Mouse (Mus musculus): ENCODE results near the gene Eid3.

Gene Eid3

GRCm38 (mm10) chr10:82860929-82861315 is 5.5 kb upstream of the Eid3 start:
- peak; percentile 17 for DNase-seq (ENCODE audit: low read depth, low spot score)

DNA sequence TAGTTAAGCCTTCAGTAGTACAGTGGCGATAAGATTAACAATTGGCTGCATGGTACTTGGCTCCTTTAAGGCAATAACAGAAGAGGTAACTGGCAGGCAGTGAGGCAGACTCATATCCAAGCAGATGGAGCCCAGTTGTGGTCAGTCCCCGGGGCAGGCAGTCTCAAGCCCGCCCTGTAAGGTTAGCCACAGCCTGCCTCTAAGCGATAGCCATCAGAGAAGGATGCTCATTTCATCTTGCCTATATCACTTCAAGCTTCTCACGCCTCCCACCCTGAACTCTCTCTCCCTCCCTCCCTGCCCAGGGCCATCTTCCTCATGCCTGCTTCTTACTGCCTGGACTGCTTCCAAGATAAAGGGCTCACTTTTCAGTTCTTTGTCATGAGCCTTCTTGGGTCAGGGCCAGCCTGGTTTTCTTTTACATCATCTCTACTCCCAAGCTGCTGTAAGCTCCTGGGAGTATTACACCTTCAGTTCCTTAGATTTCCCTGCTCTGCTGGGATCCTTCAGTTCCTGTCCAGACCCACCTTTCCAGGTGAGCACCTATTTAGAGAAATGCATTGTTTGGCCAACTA is 3.2 kb upstream of the Eid3 start:
- DNase-seq (ENCODE audit: low read depth, low spot score), result no peak

- no peak for DNase-seq (ENCODE audit: low read depth, low spot score)
These were observed 2.6 kb upstream of the Eid3 start for GRCm38 (mm10) chr10:82863827-82864226.

GRCm38 (mm10) chr10:82866832-82867231 is 406 bp downstream of the Eid3 start:
- no peak for DNase-seq (ENCODE audit: low read depth, low spot score)

DNA sequence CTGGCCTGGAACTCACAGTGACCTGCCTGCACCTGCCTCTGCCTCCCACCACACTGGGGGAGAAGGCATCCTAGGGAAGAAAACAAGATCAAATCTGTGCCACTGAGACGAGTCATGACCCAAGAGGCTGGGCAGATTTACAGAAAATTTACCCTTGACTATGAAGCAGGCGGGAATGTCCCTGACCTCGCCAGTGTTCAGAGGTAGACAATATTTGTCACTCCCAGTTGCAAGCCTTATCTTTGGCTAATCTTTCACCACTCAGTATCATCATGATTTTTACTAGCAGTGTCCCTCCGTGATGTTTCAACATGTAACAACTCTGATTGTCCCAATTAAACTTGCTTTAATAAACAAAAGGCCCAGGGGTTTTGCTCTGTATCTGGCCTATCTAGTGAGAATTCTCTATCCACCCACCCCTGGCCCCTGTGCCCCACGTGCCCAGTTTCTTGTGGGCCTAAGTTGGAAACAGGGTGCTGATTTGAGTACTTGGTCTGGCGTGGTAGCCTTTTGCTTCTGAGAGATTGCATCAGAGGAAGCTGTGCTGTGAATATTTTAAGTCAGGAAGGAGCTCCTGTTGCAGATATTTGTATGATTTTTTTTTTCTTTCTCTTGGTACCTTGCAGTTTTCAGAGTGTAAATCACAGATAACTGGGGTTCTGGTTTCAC is 2.1 kb downstream of the Eid3 start:
- no peak for DNase-seq (ENCODE audit: low read depth, low spot score)

- no peak for DNase-seq (ENCODE audit: low read depth, low spot score)
These were observed 9.0 kb downstream of the Eid3 start for GRCm38 (mm10) chr10:82875446-82875845.

- DNase-seq (ENCODE audit: low read depth, low spot score), result no peak
These were observed 9.8 kb downstream of the Eid3 start for GRCm38 (mm10) chr10:82876076-82876796.

DNA sequence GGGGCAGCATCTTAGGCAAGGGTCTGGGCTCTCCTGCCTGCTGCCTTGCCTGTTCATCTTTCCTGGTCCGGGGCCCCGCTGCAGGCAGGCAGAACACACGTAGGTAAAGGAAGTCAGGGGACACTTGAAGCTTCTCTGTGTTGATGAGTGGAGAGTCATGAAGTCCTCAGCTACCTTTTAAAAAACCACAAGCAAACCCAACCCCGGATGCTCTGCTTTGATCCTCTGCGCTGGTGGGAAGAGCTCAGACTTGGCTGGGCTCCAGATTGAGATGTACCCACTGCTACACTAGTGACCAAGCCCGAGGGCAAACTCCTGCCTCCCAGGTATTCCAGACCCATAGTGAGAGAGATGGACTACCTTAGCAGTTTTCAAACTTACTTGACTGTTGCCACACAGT is 20.9 kb downstream of the Eid3 start:
- DNase-seq (ENCODE audit: low read depth, low spot score), result no peak

DNA sequence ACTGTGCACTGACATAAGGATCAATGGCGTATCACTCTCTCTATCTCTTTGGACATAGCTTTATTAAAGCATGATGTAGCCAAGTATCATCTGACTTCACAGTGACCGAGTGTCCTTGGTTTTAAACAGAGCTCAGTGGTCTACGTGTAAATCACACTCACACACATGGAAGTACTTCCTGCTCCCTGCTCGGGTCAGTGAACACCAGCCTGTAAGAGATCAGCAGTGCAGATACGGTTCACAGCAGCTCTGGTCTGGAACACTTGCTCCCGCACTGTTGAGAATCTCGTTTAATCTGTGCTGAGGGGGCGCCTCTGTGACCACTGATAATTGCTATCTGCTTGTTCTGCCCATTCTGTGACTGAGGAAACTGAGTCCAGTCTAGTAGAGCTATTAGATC is 22.1 kb downstream of the Eid3 start:
- DNase-seq (ENCODE audit: low read depth, low spot score), result no peak

- no peak for DNase-seq (ENCODE audit: low read depth, low spot score)
These were observed 23.1 kb downstream of the Eid3 start for GRCm38 (mm10) chr10:82889447-82889973.

DNA sequence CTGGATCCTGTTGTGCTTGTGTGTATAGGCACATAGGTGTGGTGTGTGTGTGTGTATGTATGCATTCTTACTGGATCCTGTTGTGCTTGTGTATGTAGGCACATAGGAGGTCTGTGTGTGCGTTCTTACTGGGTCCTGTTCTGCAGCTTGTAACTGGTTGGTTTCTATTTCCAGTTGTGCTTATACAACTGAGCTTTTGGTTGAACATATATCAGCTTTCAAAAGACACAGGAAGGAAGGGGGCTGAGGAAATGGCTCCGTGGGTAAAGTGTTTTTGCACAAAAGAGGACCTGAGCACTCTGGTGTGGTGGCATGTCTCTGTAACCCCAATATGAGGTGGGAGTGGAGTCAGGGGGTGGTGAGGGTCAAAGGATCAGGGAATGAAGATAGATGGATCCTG is 24.5 kb downstream of the Eid3 start:
- no peak for DNase-seq (ENCODE audit: low read depth, low spot score)

GRCm38 (mm10) chr10:82891427-82891826 is 25.0 kb downstream of the Eid3 start:
- DNase-seq (ENCODE audit: low read depth, low spot score), result no peak

GRCm38 (mm10) chr10:82892442-82893055 is 26.1 kb downstream of the Eid3 start:
- no peak for DNase-seq (ENCODE audit: low read depth, low spot score)

DNA sequence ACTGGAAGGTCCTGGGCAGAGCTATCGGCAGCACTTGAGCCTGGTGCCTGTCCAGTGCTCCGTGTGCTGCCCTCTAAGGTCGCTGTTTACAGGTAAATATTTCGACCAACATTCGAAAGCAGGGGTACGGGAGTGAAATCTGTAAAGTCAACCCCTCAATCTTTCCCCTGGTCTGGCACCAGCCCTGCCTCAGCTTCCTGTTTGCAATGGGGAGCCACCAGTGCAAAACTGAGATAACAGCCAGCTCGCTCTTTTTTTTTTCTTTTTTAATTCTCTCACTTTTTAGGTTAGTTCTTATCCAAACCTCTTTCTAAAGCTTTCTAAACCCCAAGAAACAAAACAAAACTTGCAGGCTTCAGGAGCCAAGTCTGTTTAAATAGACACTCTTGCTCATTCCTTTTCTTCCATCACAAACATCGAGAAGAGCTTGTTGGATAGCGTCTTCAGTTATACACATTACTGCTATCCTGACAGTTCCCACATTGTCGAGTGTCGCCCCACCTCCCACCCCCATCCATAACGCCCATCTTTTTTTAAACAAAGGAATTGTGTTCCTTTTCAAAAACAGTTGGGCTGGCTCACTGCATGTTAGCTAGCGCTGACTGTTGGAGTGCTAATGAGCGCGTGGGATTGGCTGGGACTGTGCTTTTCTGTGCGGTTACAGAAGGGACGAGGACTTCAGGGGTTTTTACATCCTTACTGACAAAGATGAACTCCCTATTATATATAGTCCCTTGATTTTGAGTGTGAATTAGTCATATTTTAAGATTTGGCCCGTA is 27.6 kb downstream of the Eid3 start:
- no peak for DNase-seq (ENCODE audit: low read depth, low spot score)

DNA sequence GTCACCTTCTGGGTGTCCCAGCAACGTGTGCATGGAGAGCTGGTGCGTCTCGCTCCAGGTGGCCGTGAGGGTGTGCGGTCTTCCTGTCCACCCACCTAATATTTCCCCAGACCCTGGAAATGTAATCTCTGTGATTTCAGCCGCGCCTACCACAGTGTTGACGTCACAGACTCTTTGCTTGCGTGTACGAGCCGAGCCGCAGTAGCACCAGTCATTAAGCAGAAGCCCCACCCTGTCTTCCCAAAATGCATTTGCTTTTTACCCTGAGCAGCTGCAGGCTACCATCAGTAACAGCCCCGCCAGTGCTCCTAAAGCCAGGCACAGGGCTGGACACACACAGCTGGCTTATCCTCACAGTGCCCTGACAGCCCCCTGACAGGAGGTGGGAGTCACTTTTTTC is 31.5 kb downstream of the Eid3 start:
- DNase-seq (ENCODE audit: low read depth, low spot score), result no peak

GRCm38 (mm10) chr10:82898893-82899292 is 32.5 kb downstream of the Eid3 start:
- DNase-seq (ENCODE audit: low read depth, low spot score), result no peak

GRCm38 (mm10) chr10:82899810-82900421 is 33.5 kb downstream of the Eid3 start:
- no peak for DNase-seq (ENCODE audit: low read depth, low spot score)

GRCm38 (mm10) chr10:82900546-82900945 is 34.1 kb downstream of the Eid3 start:
- no peak for DNase-seq (ENCODE audit: low read depth, low spot score)

DNA sequence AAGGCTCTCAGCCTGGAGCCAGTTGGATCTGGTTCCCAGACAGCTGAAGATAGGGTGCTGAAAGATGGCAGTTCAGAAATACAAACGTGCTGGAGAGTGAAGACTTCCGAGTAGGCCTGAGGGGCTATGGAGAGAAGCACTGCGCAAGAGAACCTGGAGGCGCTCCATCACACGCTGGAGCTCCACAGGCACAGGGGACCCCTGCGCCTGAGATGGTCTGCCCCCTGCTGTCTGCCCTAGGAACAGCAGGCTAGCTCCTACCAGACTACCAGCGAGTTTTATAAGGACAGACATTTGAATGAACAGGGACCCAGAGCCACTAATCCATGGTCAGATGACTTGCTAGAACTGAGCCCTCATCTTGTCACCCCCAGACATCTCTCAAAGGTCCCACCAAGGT is 35.0 kb downstream of the Eid3 start:
- peak; percentile 55 for DNase-seq (ENCODE audit: low read depth, low spot score)

DNA sequence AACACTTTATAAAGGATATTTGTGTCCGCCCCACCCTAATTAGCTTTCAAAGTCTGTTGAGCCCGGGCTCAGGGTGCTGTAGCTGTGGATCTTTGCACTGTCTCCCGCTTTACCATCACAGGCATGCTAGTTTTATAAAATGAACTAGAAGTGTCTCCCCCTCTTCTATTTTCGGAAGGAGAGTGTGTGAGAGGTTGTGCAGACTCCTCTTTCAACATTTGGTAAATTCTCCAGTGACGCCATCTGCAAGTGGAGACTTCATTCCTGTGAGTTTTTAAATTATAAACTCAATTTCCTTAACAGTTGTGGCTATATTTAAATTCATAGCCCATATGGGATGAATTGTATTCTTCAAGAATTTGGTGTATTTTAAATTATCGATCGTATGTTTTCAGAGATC is 42.1 kb downstream of the Eid3 start:
- DNase-seq (ENCODE audit: low read depth, low spot score), result no peak

DNA sequence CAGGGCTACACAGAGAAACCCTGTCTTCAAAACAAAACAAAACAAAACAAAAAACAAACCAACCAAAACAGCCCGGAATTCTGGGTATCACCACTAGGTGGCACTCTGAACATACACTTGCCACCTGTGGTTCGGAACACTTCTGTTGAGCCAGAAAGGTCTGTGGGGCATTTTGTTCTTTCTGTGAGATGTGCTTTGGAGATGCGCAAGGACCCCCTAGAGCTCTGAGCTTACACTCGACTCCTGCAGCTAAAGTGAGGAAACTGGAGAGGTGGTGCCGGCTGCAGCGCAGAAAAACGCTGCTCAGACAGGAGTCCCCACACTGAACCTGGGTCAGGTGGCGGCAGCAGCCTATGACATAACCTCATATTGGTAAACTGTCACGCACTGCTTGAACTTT is 43.0 kb downstream of the Eid3 start:
- DNase-seq (ENCODE audit: low read depth, low spot score), result peak; percentile 54

Measured in c-Kit-negative CD71-positive TER-119-positive erythroid progenitor cells, embryonic 14.5 days (primary cell).